Mouse (Mus musculus) skeletal muscle tissue, adult 2 months (tissue): ENCODE results near the gene Tchp.
A peak's percentile ranks its signal among the peaks of the same experiment; 100 is the strongest.

Experiments
- DNase-seq: peaks from one replicate; pipeline ENCODE4 v3.0.0-alpha.2; 2012; ENCODE audit warnings: low read depth, low spot score

The Tchp gene

GRCm38 (mm10) chr5:114707265-114708068 lies at the start of gene Tchp:
Tchp (plus strand) TSS chr5:114707760.
- peak; percentile 93 for DNase-seq

DNA sequence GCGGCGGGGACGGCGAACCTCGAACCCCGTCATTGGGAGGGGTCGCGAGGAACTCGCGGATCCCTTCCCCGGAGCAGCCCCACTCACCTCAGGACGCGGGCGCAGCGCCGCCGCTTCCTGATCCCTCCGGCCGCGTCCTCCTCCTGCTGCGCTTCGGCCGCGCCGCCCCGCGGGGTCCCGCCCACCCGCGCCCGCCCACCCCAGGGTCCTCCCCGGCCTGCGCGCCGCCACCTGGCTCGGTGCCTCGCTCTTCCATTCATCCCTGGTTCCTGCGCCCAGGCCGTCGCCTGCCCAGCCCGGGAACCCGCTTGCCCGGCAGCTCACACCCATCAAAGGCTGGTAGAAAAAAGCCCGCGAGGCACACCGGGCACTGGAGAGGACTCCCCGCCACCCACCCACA lies 49.3 kb upstream of the Tchp start, which contains the start of gene Trpv4:
Gene Trpv4, minus strand, starts transcription at position 167 of the 400 bp plus-strand sequence.
- no peak for DNase-seq

GRCm38 (mm10) chr5:114661029-114661428 lies 46.5 kb upstream of the Tchp start:
- DNase-seq, result peak; percentile 28

GRCm38 (mm10) chr5:114664139-114664538 lies 43.4 kb upstream of the Tchp start:
- no peak for DNase-seq

DNA sequence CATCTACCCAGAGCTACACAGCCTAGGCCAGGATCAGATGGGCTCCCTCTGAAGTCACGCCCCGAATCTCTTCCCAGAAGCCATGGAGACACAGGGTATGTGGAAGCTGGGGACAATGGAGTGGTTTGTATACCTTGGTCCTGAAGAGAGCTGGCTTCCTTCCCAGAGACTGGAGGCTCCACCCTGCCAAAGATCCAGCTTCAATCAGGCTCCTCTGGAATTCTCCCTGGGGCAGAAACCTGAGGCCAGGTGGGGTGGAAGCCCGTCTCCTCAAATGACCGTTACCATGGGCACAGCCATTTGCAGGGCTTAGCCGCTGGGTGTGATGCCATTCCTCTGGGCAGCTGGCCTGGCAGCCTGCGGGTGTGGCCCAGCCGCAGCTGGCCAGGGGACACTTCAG lies 42.8 kb upstream of the Tchp start:
- no peak for DNase-seq

DNA sequence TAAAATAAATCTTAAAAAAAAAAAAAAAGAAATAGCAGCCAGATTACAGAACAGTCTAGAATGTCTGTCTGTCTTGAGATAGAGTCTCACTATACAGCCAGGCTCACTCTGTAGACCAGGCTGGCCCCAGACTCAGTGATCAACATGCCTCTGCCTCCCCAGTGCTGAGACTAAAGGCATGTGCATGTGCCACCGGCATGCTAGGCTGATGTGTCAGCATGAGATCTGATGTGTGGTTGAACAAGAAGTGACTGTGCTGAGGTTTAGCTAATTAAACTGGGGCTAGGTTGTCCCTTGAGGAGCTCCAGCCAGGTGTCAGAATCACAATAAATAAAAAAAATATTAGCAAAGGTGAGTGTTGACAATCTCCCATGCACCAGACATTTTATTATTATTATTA lies 40.9 kb upstream of the Tchp start:
- no peak for DNase-seq

DNA sequence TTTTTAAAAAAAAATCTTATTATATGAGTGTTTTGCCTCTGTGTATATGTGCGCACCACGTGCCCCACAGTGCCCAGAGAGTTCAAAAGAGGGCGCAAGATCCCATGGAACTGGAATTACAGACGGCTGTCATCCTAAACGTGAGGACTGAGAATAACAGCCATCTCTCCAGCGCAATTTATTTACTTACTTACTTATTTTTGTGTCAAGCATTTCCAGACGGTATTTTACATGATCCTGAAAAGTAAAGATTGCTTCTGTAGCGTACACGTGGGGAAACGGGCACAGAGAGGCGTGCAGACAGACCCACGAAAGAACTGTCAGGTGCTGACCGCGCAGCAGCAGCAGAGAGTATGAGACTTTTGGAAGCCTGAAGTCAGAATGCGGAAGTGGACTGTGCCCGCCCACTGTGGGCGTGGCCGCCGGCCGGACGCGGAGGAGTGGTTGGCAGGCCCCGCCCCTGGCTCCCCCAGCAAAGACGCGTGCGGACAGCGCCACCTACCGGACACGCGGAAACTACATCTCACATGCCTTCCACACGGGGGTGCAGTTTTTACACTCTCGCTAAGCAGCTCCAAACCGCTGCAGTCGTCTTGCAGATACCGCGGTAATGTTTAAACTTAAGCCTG lies 40.2 kb upstream of the Tchp start:
- DNase-seq, result peak; percentile 96

DNA sequence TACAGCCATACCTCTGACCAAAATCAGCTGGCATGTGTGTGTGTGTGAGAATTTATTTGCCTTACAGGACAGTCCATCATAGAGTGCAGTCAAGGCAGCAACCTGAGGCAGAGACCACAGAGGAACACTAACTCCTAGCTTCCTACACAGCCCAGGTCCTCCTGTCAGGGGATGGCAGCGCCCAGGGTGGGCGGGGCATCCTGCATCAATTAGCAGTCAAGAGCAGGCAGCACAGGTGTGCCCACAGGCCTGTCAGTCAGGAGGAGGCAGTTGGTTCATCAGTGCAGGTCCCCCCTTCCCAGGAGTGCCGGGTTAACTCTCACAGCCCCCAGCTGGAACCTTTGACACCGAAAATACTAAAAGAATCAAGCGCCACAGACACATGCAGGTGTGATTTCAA lies 38.5 kb upstream of the Tchp start:
- no peak for DNase-seq

GRCm38 (mm10) chr5:114673114-114673513 lies 34.4 kb upstream of the Tchp start:
- DNase-seq, result no peak

DNA sequence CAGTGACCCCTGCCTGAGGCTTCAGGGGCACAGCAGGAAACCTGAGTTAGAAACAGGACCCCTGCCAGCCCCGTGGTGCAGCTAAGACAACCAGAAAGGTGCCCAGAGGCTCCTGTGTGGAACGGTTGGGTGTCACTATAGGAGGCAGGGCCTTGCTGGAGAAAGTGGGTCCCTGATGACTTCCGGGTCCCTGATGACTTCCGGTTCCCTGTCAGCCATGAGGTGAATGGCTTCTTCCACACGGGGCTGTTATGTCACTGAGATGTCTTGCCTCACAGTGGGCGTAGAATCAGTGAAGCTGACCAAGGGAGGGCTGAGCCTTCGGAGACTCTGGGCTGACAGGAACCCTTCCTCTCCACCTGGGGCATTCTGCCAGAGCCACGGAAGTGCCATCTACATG lies 33.0 kb upstream of the Tchp start:
- DNase-seq, result no peak

DNA sequence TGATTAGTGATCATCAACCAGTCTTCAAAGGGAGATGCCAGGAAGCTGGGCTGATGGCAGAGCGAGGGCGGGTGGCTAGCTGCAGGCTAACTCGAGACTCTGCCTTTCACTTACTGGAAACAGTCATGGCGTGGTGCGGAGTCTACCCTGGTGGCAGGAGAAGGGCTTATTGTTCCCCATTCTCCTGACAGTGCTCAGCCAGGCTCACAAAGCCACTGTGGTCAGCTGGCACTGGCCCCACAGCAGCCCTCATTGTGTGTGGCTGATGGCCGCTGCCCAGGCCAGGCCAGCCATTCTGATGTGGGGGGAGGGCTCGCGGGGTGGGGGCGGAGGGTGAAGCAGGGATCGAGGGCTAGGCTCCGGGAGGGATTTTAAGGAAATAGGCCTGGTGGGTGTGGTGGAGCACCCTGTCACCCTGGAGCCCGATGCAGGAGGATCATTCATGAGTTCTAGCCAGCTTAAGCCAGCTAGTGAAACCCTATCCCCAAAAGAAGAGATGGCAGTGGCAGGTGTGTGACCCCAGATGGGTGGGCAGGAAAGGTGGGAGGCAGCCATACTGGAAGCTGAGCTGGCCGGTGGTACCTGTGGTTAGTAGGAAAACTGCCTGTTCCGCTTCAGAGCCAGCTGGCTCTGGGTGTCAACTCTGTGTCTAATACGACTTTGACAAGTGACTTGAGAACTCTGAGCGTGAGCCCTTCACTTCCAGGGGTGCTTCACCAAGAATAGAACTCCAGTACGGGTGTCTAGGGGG lies 27.5 kb upstream of the Tchp start:
- no peak for DNase-seq

DNA sequence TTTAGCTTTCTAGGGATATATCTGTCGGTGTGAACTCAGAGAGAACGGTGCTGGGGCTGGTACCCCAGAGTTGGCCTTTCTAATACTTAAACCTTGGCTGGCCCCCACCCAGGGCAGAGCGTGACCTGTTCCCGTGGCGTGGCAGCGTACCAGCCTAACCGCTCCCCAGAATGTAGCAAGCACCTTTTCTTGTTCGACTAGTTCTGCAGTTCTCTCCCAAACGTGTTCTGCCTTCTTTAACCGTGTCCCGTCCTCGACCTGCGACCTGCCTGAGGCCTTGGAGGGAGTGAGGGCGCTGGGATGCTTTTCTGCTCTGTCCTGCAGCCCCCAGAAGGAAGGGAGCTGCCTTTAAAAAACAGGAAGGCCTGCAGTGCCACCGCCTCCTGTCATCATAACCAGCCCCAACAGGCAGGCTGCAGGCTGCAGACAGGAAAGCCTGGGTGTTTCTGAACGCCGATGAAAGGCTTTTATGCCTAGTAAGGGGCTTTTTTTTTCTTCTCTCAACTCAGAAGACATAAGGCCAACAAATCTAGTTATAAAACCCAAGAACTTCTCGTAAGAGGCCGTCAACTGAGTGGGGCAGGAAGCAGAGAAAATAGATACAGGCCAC lies 26.8 kb upstream of the Tchp start:
- DNase-seq, result no peak

- no peak for DNase-seq
Observed at GRCm38 (mm10) chr5:114681717-114682116, 25.8 kb upstream of the Tchp start.

DNA sequence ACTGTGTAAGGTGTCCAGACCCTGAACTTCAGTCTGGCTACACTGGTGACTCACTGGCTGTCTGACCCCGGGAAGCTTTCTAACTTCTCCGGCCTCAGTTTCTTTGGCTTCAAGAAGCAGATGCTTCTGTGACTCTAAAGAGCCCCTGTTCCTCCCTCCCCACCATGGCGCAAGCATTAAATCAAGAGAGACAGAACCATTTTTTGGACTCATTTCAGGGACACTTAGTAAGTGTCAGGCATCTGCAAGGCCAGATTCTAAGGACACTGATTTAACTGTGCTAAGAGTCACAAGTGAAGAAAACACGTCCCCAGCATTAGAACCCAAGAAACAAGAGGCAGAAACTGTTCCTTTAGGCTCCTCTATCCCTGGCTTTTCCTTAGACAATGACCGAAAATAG lies 21.6 kb upstream of the Tchp start:
- no peak for DNase-seq

GRCm38 (mm10) chr5:114686726-114687210 lies 20.8 kb upstream of the Tchp start:
- no peak for DNase-seq

DNA sequence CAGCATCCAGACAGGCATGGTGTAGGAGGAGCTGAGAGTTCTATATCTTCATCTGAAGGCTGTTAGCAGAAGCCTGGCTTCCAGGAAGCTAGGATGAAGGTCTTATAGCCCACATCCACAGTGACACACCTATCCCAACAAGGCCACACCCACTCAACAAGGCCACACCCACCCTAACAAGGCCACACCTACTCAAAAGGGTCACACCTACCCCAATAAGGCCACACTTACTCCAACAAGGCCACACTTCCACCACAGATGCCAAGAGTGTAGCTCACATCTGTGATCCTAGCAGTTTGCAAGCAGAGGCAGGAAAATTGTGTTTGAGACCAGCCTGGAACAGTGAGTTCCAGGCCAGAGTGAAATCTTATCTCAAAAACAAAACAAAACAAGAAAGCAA lies 19.7 kb upstream of the Tchp start:
- DNase-seq, result no peak

DNA sequence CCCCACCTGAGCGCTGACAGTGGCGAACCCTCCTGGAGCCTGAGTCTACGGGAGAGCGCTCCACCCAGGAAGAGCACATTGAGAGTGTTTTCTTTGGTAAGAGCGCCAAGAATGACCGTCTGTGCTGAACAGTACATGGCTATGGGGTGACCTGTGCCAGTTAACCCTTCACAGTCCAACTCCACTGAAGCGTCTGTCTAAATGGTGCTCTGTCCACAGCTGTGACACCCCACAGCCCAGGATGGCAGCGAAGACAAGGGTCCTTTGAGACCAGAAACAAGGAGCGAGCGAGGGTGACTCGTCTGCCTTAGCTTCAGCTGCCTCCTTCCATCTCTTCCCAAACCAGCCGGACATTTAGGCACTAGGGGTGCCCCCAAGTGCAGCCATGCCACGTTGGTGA lies 18.9 kb upstream of the Tchp start:
- no peak for DNase-seq

GRCm38 (mm10) chr5:114689700-114690366 lies 17.7 kb upstream of the Tchp start:
- DNase-seq, result no peak

- DNase-seq, result peak; percentile 80
Observed at GRCm38 (mm10) chr5:114690633-114691567, 16.7 kb upstream of the Tchp start, which contains the start of gene Gltp. Gltp (minus strand) TSS chr5:114690984.

GRCm38 (mm10) chr5:114695775-114696174 lies 11.8 kb upstream of the Tchp start:
- DNase-seq, result no peak
